Mouse (Mus musculus) erythroblast, adult 5-6 weeks (primary cell): Measurements from ENCODE around the gene Gm20661. TPM values are rescaled to one million over a fixed set of nuclear protein-coding genes. Genes with fewer than 3 reads are reported as not detected.

Experiments used
- total RNA-seq, 2 experiments: library from RNA; stranded (forward) in 1 of 2; stranded (reverse) in 1 of 2; fragments of 150-400 nt in 1 of 2; fragments of 200-764, 138-1000 nt in 1 of 2; gene quantifications; 2 replicates each; pipeline versions ENCODE4 v1.2.3 to v1.2.4; 2015 to 2017; ENCODE audit warnings: low replicate concordance in 2 of 2

Gm20661 gene
- total RNA-seq, 2 experiments from 2014 or later = 0.96 to 12.9 TPM

Other genes with a start within 250 kb of the Gm20661 start
- gene Rbm5, start 212.1 kb upstream of the Gm20661 start, total RNA-seq (2015; ENCODE audit: low replicate concordance) = 204 and 296 TPM in 2 replicates
- 507 and 635 TPM in 2 replicates for gene Rbm5, start 212.1 kb upstream of the Gm20661 start, total RNA-seq (2017; ENCODE audit: low replicate concordance)
- 29.5 and 31.3 TPM in 2 replicates for gene Rbm6, start 109.8 kb upstream of the Gm20661 start, total RNA-seq (2015; ENCODE audit: low replicate concordance)
- 60.6 and 79.6 TPM in 2 replicates for gene Rbm6, start 109.8 kb upstream of the Gm20661 start, total RNA-seq (2017; ENCODE audit: low replicate concordance)
- gene Mon1a, start 94.9 kb upstream of the Gm20661 start, total RNA-seq (2015; ENCODE audit: low replicate concordance) = 2.5 and 4.4 TPM in 2 replicates
- gene Mon1a, start 94.9 kb upstream of the Gm20661 start, total RNA-seq (2017; ENCODE audit: low replicate concordance) = 2.0 and 2.7 TPM in 2 replicates
- not detected in 2 replicates for gene Mst1r, start 76.2 kb upstream of the Gm20661 start, total RNA-seq (2015; ENCODE audit: low replicate concordance)
- gene Mst1r, start 76.2 kb upstream of the Gm20661 start, total RNA-seq (2017; ENCODE audit: low replicate concordance) = 0.43 TPM in 1 of 2 replicates, not detected in the other
- gene Actl11, start 54.6 kb upstream of the Gm20661 start, total RNA-seq (2015; ENCODE audit: low replicate concordance) = not detected in 2 replicates
- gene Actl11, start 54.6 kb upstream of the Gm20661 start, total RNA-seq (2017; ENCODE audit: low replicate concordance) = not detected in 2 replicates
- not detected in 2 replicates for gene Camkv, start 47.4 kb upstream of the Gm20661 start, total RNA-seq (2015; ENCODE audit: low replicate concordance)
- gene Camkv, start 47.4 kb upstream of the Gm20661 start, total RNA-seq (2017; ENCODE audit: low replicate concordance) = not detected in 2 replicates
- 2.5 and 4.4 TPM in 2 replicates for gene Traip, start 32.9 kb upstream of the Gm20661 start, total RNA-seq (2015; ENCODE audit: low replicate concordance)
- 12.5 and 15.2 TPM in 2 replicates for gene Traip, start 32.9 kb upstream of the Gm20661 start, total RNA-seq (2017; ENCODE audit: low replicate concordance)
- 392 and 403 TPM in 2 replicates for gene Uba7, start 7.6 kb upstream of the Gm20661 start, total RNA-seq (2015; ENCODE audit: low replicate concordance)
- 364 and 493 TPM in 2 replicates for gene Uba7, start 7.6 kb upstream of the Gm20661 start, total RNA-seq (2017; ENCODE audit: low replicate concordance)
- gene Inka1, start 2.8 kb downstream of the Gm20661 start, total RNA-seq (2015; ENCODE audit: low replicate concordance) = 11.1 and 32.3 TPM in 2 replicates
- gene Inka1, start 2.8 kb downstream of the Gm20661 start, total RNA-seq (2017; ENCODE audit: low replicate concordance) = 16.3 and 18.1 TPM in 2 replicates
- 4.4 and 11.3 TPM in 2 replicates for gene Cdhr4, start 9.4 kb downstream of the Gm20661 start, total RNA-seq (2015; ENCODE audit: low replicate concordance)
- gene Cdhr4, start 9.4 kb downstream of the Gm20661 start, total RNA-seq (2017; ENCODE audit: low replicate concordance) = 2.5 and 17.0 TPM in 2 replicates
- not detected in 2 replicates for gene Gm20662, start 13.3 kb downstream of the Gm20661 start, total RNA-seq (2015; ENCODE audit: low replicate concordance)
- gene Gm20662, start 13.3 kb downstream of the Gm20661 start, total RNA-seq (2017; ENCODE audit: low replicate concordance) = 2.5 and 16.9 TPM in 2 replicates
- gene Ip6k1, start 19.4 kb downstream of the Gm20661 start, total RNA-seq (2015; ENCODE audit: low replicate concordance) = 146 and 206 TPM in 2 replicates
- gene Ip6k1, start 19.4 kb downstream of the Gm20661 start, total RNA-seq (2017; ENCODE audit: low replicate concordance) = 245 and 289 TPM in 2 replicates
- 4.8 and 5.6 TPM in 2 replicates for gene Gmppb, start 66.2 kb downstream of the Gm20661 start, total RNA-seq (2015; ENCODE audit: low replicate concordance)
- 4.1 and 7.8 TPM in 2 replicates for gene Gmppb, start 66.2 kb downstream of the Gm20661 start, total RNA-seq (2017; ENCODE audit: low replicate concordance)
- gene Amigo3, start 70.1 kb downstream of the Gm20661 start, total RNA-seq (2015; ENCODE audit: low replicate concordance) = 0.77 TPM in 1 of 2 replicates, not detected in the other
- gene Amigo3, start 70.1 kb downstream of the Gm20661 start, total RNA-seq (2017; ENCODE audit: low replicate concordance) = 2.3 and 2.8 TPM in 2 replicates
- 33.0 and 48.8 TPM in 2 replicates for gene Mst1, start 97.4 kb downstream of the Gm20661 start, total RNA-seq (2015; ENCODE audit: low replicate concordance)
- gene Mst1, start 97.4 kb downstream of the Gm20661 start, total RNA-seq (2017; ENCODE audit: low replicate concordance) = 6.6 and 13.4 TPM in 2 replicates
- gene Rnf123, start 100.3 kb downstream of the Gm20661 start, total RNA-seq (2015; ENCODE audit: low replicate concordance) = 734 and 842 TPM in 2 replicates
- 498 and 626 TPM in 2 replicates for gene Rnf123, start 100.3 kb downstream of the Gm20661 start, total RNA-seq (2017; ENCODE audit: low replicate concordance)
- 123 and 182 TPM in 2 replicates for gene Apeh, start 111.5 kb downstream of the Gm20661 start, total RNA-seq (2015; ENCODE audit: low replicate concordance)
- gene Apeh, start 111.5 kb downstream of the Gm20661 start, total RNA-seq (2017; ENCODE audit: low replicate concordance) = 219 and 268 TPM in 2 replicates
- gene Bsn, start 207.3 kb downstream of the Gm20661 start, total RNA-seq (2015; ENCODE audit: low replicate concordance) = 0.38 and 1.0 TPM in 2 replicates
- 1.3 and 2.0 TPM in 2 replicates for gene Bsn, start 207.3 kb downstream of the Gm20661 start, total RNA-seq (2017; ENCODE audit: low replicate concordance)